Mouse (Mus musculus) adrenal gland, adult 18-20 months (tissue): Measurements from ENCODE around the gene Serpina3g. TPM values are rescaled to one million over a fixed set of nuclear protein-coding genes. Genes with fewer than 3 reads are reported as not detected.
"Not testable (repeated sequence)": the region's sequence is repeated elsewhere in the genome, so short reads cannot be mapped to it uniquely, and the experiment has no call there.

Experiments
- DNase-seq, 2 experiments: peaks; one replicate each; pipeline ENCODE4 v3.0.0; 2021 to 2022; ENCODE audit warnings: low spot score in 2 of 2
- long read RNA-seq, 2 experiments: library from polyadenylated mRNA; stranded (forward); transcript quantifications; one replicate each; pipeline ENCODE4 v2.0.0; 2021
- total RNA-seq, 2 experiments: library from RNA; stranded (reverse); gene quantifications; 1 replicate in 1 of 2; 2 replicates in 1 of 2; pipeline ENCODE4 v1.2.3; 2021

The Serpina3g gene
- total RNA-seq: 1 to 10 TPM; 4.3 to 4.8 TPM
- long read RNA-seq, experiment 1: 0 reads
- long read RNA-seq, experiment 2, partial matches to known transcripts: 0 of 11 reads
- long read RNA-seq, experiment 2, other reads (novel, unspliced or antisense): 11 of 11 reads

DNA sequence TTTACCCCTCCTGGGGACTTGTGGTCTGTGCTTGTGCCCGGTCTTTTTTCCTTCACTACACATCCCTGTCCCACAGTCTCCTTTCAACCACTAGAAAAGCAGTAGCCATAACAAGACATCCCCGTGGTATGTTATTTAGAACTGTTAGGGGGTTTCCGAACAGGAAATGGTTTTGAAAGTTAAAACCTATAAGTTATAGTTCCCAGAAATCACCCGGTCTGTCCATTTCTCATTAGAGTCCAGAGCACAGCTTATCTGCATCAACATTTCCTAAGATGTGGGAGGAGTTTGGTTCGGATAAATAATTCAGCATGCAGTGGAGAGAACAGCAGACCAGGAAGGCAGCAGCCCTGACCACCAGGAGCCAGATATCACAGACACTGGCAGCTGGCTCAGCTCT is at the start of gene Serpina3g:
TSS of gene Serpina3g (plus strand) at position 331 of the 400 bp plus-strand sequence.
- no peak for DNase-seq

DNA sequence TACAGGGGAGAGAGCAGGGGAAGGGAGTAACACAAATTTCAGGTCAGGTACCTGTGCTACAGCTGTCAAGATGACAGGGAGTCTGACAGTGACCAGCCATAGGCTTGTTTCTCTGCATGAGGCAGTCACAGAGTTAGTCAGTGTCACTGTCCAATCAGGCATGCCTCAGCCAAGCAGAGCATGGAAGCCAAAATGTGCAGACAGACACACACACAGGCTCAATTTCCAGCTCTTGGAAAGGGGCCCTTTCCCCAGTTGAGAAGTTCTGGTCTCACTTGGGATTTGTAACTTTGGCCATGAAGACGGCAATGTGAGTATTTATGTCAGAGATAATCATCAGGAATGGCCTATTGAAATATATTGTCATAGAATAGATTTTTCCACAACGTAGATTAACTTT is 46.8 kb upstream of the Serpina3g start:
- no peak for DNase-seq

DNA sequence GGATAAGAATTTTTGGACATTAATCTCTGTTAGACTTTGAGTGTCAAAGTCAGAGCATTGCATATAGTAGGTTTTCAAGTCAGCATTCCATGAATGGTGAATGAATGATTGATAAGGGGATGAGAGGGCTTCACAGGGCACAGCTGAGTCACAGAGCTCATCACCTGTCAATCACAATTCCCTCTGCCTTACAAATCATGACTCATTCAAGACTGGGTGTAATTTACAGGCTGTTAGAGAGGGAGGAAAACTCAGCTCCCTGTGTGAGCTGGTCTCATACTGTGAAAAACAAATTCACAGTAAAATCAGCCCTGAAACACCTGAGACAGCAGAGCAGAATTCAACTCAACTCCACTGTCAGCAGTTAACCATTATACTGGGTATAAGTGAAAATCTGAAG is 45.2 kb upstream of the Serpina3g start:
- DNase-seq: no peak

DNA sequence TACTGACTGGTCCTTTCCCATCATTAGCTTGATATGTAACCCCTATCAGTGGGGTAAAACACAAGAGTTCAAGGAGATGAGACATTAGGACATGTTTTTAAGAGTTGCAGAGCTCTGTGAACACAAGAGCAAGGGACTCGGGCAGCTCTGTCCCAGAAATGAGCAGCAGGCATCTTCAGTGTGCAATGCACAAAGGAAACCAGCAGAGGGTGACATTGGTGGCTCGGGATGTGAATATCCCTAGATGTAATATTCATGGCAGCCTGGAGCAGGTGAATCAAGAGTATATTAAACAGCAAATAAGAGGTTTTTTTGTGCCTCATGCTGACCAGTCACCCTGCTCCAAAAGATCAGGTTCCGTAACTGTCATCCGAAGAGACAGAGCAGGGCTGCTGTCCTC is 26.9 kb upstream of the Serpina3g start:
- no peak for DNase-seq

DNA sequence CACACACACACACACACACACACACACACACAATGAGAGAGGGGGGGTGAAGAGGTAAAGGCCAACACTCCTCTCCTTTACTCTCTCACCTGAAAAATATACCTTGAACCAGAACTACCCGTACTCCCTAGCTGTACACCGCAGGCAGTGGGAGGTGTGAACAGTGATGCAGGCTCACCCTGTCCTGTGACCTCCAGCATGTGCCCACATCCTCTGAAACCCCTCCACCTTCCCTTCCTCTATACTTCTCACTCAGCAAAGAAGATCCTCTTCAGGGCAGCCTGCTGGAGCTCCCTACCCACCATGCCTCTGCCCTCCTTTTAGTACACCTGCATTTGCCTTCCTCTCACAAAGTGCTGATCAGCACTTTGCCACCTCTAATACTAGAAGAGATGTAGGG is 26.2 kb upstream of the Serpina3g start:
- no peak for DNase-seq

DNA sequence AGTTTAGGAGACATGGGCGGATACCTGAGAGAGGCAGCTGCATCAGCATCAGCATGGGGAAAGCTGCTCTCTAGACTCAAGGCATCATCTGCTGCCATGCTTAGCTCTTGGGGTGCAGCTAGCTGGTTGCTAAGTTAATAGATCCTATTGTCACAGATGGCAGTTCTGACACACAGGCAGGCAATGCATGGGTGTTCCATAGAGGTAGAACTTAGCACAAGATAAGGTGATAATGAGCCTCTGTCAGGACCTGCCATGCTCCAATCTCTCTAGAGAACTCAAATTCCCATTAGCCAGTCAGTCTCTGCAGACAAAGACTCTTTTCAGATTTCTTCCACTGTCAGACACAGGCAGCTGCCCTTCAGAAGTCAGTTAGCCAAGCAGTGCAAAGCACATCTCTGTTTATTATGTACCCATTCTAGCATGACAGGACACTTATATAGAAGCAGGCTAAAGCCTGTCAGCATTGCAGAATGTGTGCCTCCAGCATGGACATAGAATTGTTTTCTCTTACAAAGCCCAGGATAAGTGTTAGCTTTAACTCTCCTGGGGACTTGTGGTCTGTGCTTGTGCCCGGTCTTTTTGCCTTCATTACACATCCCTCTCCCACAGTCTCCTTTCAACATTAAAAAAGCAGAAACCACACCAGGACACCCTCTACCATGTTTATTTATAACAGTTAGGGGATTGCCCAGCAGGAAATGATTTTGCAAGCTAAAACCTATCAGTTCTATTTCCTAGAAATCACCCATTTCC is 22.2 kb upstream of the Serpina3g start:
- DNase-seq: no peak

DNA sequence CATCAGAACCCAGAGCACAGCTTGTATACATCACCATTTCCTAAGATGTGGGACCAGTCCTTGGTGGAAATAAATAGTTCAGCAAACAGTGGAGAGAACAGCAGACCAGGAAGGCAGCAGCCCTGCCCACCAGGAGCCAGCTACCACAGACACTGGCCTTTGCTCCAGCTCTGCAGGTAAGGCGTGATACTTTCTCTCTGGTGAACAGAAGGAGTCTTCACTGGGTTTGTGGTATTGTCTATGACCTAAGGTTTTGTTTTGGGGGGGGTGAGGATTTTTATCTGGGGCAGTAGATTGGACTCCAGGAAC is 21.6 kb upstream of the Serpina3g start, which contains the start of gene Serpina3f:
TSS of gene Serpina3f (plus strand) at position 100 of the 309 bp plus-strand sequence.
- DNase-seq: no peak

DNA sequence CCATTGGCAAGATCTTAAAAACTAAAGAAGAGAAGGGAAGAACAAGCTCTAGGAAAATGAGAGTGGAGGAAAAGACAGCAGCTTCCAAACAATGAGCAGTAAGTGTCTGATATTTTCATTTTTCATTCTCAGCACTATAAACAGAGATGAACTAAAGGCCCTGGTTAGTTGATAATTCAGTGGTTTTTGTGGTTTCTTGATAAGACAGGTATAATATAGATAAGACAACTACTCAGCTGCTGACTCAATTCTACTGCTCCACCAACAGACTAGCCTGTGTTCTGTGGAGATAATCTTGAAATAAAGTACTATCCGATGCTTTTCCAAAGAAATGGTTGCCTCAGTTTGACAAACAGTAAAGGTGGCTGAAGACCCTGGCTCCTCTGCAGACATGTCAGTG is 20.8 kb upstream of the Serpina3g start:
- no peak for DNase-seq

DNA sequence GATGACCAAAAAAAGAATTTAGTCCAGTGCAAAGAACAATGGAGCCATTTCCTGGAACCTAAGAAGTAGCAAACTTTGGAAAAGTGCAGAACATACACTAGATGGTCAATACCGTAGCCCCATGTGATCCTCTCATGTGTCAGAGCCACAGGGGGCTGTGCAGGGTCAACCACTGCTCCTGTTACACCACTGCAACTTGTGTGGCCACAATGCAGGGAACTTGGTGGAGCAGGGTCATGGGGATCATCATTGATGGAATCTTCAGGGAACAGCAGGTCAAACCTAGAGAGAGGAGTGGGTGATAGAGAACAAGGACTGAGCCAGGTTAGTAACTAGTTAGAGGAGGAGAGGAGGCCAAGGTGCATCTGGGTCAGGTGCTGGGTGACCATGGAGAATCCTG is 14.4 kb upstream of the Serpina3g start:
- DNase-seq: no peak

DNA sequence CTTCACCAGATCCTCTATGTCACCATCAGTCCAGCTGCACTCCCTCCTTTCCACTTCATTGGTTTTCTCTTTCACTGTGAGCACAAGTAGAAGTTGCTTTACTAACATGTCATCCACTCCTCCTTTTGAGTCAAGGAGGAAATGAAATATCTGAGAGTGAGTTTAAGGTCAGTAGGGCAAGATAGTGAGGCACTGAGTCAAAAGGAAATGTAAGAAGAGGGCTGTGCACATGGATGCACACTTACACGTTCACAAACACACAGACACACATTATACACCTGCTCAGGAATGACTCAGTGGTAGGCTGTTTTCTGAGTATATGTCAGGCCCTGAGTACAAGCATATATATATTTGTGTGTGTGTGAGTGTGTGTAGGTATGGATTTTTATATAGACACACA is 12.4 kb upstream of the Serpina3g start:
- DNase-seq: no peak

DNA sequence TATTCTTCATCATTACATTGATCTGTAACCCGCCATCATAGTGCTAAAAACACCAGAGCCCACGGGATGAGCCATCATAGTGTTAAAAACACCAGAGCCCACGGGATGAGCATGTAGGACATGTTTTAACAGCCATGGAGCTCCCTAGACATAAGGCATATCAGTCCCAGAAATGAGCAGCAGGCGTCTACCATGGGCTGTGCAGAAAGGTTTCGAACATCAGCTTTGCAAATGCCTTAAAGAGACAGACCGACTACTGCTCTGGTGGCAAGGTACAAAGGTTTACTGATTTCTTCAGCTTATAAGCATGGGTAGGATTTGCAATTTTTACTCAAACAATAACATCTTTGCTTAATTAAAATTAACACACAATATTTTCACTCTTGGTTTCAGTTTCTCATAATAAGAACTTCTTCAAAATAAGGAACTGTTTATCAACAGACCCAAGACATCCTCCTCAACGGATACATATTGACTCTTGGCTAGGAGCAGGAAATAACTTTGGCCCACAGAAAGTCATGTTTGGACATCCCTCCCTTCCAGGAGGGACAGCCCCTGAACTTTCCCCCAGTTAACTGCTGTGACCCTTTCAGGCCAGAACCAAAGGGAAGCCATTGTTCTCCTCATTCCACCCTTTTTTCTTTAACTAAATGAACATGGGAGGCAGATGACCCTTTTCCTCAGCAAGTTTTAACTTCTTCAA is 11.3 kb upstream of the Serpina3g start:
- no peak for DNase-seq

DNA sequence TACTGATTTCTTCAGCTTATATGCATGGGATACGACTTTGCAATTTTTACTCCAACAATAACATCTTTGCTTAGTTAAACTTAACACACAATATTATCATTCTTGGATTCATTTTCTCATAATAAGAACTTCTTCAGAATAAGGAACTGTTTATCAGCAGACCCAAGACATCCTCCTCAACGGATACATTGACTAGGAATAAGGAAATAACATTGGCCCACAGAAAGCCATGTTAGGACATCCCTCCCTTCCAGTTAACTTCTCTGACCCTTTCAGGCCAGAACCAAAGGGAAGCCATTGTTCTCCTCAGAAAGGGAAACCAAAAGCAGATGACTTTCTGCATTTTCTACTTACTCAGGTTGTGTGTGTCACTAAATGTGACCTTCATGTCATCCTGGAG is 5.3 kb upstream of the Serpina3g start:
- no peak for DNase-seq

DNA sequence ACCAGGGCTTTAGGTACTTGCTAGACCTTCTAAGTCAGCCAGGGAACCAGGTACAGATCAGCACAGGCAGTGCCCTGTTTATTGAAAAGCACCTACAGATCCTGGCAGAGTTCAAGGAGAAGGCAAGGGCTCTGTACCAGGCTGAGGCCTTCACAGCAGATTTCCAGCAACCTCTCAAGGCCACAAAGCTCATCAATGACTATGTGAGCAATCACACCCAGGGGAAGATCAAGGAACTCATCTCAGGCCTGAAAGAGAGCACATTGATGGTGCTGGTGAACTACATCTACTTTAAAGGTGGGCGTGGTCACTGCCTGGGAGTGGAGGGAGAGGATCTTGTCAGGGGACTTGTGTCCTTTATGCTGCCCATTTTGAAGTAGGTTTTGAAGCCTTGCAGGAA is 2.0 kb downstream of the Serpina3g start:
- DNase-seq: not testable (repeated sequence)

DNA sequence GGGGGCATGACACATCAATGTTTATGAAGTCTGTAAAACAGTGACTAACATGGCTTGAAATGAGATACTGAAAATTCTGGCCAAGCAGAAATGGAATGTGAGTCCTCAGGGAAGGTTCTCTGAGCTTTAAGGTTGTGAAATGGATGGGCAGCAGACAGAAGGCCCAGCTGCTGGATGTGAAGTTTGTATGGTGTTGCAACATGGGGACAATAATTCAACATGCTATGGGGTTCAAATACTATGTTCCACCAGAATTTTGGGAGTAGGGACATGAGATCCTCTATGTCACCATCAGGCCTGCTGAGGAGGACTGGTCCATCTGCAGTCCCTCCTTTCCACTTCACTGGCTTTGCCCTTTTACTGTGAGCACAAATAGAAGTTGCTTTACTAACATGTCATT is 7.3 kb downstream of the Serpina3g start:
- DNase-seq: no peak

DNA sequence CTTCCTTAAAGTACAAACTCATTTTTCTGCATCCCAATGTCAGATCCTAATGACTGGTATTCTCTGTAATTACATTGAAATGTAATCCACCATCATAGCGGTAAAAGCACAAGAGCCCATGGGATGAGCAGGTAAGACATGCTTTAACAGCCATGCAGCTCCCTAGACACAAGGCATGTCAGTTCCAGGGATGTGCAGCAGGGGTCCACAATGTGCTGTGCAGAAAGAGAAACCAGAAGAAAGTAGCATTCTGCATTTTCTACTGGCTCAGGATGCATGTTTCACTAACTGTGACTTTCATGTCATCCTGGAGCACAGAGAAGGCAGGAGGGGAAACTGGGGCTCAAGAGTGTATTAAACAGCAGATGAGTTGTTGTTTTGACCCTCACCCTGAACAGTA is 9.0 kb downstream of the Serpina3g start:
- no peak for DNase-seq

DNA sequence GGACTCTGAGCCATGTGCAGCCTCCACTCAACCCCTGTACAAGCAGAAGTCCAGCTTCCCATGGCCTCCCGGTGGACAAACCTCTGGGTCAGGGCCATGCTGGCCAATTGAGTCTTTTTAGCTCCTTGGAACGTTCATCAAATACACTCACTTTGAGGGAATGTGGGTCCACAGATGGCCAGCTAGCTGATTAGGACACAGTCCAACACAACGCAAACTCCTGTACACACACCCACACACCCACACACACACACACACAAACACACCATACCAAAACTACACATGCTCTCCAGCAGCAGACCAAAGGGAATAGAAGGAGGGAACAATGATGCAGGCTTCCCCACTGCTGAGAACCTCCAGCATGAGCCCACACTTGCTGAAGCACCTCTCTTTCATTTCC is 9.6 kb downstream of the Serpina3g start:
- DNase-seq: no peak

DNA sequence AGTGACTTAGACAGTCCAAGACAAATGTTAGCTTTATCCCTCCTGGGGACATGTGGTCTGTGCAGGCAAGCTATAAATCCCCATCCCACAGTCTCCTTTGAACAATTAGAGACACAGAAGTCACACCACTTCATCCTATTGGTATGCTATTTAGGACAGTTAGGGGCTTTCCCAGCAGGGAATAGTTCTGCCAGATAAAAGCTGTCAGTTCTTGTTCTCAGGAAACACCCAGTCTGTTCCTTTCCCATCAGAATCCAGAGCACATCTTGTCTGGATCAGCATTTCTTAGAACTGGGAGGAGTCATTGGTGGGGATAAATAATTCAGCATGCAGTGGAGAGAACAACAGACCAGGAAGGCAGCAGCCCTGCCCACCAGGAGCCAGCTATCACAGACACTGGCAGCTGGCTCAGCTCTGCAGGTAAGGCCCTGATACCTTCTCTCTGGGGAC is 11.5 kb downstream of the Serpina3g start:
- no peak for DNase-seq

DNA sequence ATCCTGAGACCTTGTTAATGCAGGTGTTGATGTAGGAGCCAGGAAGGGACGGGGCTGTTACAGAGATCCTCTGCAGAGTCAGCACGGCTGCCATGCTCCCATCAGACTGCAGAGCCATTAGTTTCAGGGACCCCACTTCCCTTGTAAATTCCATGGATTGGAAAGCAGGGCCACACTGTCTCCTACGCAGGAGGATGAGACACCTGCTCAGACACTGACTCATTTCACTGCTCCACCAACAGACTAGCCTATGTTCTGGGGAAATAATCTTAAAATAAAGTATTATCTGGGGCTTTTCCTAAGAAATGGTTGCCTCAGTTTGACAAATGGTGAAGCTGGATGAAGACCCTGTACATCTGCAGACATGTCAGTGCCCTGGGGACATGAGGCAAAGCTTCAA is 12.2 kb downstream of the Serpina3g start:
- no peak for DNase-seq

DNA sequence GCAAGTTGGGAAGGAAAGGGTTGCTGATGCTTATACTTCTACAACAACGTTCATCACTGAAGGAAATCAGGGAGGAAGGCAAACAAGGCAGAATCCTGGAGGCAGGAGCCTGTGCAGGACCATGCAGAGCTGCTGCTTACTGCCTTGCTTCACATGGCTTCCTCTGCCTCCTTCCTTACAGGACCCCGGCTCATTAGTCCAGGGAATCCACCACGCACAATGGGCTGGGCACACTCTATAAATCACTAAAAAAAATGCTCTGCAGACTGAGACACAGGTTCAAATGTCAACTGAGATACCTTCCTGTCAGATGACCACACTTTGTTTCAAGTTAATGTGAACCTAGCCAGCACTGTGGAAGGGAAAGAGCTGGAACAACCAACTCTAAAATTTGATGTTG is 25.0 kb downstream of the Serpina3g start:
- no peak for DNase-seq

DNA sequence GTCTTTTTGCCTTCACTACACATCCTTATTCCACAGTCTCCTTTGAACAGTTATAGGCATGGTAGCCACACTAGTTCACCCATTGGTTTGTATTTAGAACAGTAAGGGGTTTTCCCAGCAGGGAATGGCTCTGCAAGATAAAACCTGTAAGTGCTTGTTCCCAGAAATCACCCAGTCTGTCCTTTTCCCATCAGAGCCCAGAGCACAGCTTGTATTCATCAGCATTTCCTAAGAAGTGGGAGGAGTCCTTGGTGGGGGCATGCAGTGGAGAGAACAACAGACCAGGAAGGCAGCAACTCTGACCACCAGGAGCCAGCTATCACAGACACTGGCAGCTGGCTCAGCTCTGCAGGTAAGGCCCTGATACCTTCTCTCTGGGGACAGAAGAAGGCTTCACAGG is 26.8 kb downstream of the Serpina3g start, which contains the start of gene Serpina3i:
TSS of gene Serpina3i (plus strand) at position 260 of the 400 bp plus-strand sequence.
- DNase-seq: no peak

DNA sequence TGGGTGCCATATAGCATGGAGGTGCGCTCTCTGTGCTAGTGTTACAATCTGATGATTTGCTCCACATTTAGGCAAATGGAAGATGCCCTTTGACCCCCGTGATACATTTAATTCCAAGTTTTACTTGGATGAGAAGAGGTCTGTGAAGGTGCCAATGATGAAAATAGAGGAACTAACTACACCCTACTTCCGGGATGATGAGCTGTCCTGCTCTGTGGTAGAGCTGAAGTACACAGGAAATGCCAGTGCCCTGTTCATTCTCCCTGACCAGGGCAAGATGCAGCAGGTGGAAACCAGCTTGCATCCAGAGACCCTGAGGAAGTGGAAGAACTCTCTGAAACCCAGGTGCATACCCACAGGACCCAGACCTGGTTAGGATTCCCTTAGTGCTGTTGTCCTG is 30.3 kb downstream of the Serpina3g start:
- no peak for DNase-seq
